Mouse (Mus musculus): ENCODE measurements around the gene C77080. TPM values are rescaled to one million over a fixed set of nuclear protein-coding genes. Genes with fewer than 3 reads are reported as not detected.

The C77080 gene
- polyA plus RNA-seq, 1 experiment from 2014 or later = 7.2 TPM

DNA sequence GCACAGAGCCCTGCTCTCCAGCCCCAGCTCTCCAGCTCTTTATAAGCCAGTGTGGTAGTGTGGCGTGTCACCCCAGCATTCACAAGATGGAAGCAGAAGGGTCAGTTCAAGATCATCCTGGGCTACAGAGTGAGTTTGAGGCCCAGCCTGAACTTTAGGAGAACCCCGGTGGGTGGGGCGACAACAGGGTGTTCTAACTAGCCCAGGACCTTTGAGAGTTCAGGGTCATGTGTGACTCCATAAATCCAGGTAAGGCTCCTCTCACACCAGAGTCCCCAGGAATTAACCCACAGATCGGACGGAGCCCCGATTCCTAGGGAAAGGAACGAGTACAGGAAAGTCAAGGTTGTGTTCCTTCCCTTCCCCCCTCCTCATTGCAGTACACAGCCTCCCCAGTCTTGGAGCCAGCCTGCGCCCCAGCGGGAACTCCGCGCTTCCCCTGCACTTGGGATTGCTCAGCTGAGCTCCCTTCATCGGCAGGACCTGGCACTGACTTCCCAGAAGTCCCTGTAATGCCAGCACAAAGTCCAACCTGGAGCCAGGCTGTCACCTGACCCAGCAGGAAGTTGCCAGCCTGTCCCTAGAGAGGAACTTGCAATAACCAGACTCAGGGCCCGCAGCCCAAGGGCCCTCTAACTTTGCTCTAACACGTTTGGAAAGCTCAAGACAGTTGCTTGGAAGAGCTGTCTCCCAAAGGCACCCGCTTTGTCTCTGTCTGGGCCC, 10.3 kb downstream of the C77080 start:
- Histone ChIP-seq H3K4me1 (replicated peaks; ENCODE audit: control insufficient read depth, insufficient read depth, low read length) (peaks cover 12% of the 10 kb centered on the region; the same call in 1 of the 2 replicates), H3K9ac (ENCODE audit: low read length) (no peak overlapping the region), H3K4me3 (ENCODE audit: low read depth, low read length) (no peak overlapping the region), H3K9me3 (ENCODE audit: control insufficient read depth, low read length) (no peaks in the 10 kb centered on the region), H3K36me3 (ENCODE audit: control insufficient read depth, insufficient read depth, low read length) (no peaks in the 10 kb centered on the region), H3K4me2 (ENCODE audit: low read length) (peak overlapping the region; percentile 30), H3K27me3 (replicated peaks; ENCODE audit: control insufficient read depth, insufficient read depth, low read length) (peaks cover 31% of the 10 kb centered on the region), H3K27ac (ENCODE audit: low read depth) (peak overlapping the region; percentile 81)
- 30% methylated on average over 15 of the region's 15 CpGs for WGBS
- ATAC-seq (replicated peaks; ENCODE audit: low FRiP score, low TSS enrichment, low read depth) = peak; percentile 82
- peak; percentile 77 for DNase-seq (ENCODE audit: low spot score)

DNA sequence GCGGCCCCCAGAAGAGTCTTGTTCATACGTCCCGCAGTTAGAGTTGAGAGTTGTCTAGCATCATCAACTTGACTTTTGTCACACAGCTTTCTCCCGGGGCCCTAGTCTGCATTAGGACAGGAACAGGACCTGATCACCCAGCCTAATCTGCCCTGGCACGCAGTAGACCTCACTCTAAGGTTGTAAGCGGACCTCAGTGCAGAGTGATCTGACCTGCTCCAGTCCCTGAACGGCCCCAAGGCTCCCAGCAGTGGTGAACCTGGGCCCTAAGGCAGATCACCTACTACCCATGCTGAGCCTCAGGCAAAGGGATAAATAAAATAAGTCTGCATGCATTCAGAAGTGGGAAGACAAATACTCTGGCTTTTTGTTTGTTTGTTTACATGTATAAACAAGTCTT, 11.9 kb downstream of the C77080 start:
- Histone ChIP-seq H3K27me3 (replicated peaks; ENCODE audit: control insufficient read depth, insufficient read depth, low read length) (peaks cover 36% of the 10 kb centered on the region), H3K36me3 (ENCODE audit: control insufficient read depth, insufficient read depth, low read length) (no peaks in the 10 kb centered on the region), H3K4me3 (ENCODE audit: low read depth, low read length) (no peak overlapping the region), H3K4me2 (ENCODE audit: low read length) (no peak overlapping the region), H3K9me3 (ENCODE audit: control insufficient read depth, low read length) (no peaks in the 10 kb centered on the region), H3K4me1 (replicated peaks; ENCODE audit: control insufficient read depth, insufficient read depth, low read length) (peaks cover 12% of the 10 kb centered on the region; the same call in 1 of the 2 replicates), H3K27ac (ENCODE audit: low read depth) (no peak overlapping the region), H3K9ac (ENCODE audit: low read length) (no peak overlapping the region)
- DNase-seq (ENCODE audit: low spot score) = no peak
- WGBS = 44% methylated on average over 7 of the region's 7 CpGs
- no peak for ATAC-seq (replicated peaks; ENCODE audit: low FRiP score, low TSS enrichment, low read depth)

DNA sequence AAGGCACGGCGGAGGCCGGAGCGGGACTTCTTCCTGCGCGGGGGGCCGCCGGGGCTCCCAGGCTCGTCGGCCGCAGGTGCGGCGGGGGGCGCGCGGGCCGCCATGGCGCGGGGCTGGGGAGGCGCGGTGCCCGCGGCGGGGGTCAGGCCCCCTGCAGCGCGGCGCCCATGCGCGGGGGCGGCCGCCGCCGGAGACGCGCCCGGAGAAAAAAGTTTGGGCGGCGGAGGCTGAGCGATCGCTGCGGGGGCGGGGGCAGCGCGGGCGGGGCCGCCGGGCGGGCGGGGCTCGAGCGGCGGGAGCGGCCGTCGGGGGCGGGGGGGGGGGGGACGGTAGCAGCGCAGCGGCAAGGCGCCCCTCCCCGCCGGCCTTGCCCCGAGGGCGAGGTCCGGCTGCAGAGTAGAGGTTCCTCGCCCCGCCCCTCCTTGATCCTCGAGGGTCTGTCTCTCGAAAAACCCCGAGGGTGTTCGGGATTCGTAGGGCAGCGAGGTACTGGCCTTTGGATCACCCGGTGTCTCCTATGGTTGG, 12.9 kb downstream of the C77080 start:
- DNase-seq (ENCODE audit: low spot score) = no peak
- WGBS = under 1% methylated on average over 42 of the region's 74 CpGs
- no peaks in the 10 kb centered on the region for H3K9me3 ChIP-seq (ENCODE audit: control insufficient read depth, low read length)
- H3K27ac ChIP-seq (ENCODE audit: low read depth) = peak overlapping the region; percentile 59
- no peak for ATAC-seq (replicated peaks; ENCODE audit: low FRiP score, low TSS enrichment, low read depth)
- H3K27me3 ChIP-seq (replicated peaks; ENCODE audit: control insufficient read depth, insufficient read depth, low read length) = peaks cover 36% of the 10 kb centered on the region
- peak overlapping the region; percentile 66 for H3K4me3 ChIP-seq (ENCODE audit: low read depth, low read length)
- H3K36me3 ChIP-seq (ENCODE audit: control insufficient read depth, insufficient read depth, low read length) = no peaks in the 10 kb centered on the region
- H3K4me2 ChIP-seq (ENCODE audit: low read length) = peak overlapping the region; percentile 88
- H3K4me1 ChIP-seq (replicated peaks; ENCODE audit: control insufficient read depth, insufficient read depth, low read length) = peaks cover 12% of the 10 kb centered on the region; the same call in 1 of the 2 replicates
- peak overlapping the region; percentile 60 for H3K9ac ChIP-seq (ENCODE audit: low read length)

DNA sequence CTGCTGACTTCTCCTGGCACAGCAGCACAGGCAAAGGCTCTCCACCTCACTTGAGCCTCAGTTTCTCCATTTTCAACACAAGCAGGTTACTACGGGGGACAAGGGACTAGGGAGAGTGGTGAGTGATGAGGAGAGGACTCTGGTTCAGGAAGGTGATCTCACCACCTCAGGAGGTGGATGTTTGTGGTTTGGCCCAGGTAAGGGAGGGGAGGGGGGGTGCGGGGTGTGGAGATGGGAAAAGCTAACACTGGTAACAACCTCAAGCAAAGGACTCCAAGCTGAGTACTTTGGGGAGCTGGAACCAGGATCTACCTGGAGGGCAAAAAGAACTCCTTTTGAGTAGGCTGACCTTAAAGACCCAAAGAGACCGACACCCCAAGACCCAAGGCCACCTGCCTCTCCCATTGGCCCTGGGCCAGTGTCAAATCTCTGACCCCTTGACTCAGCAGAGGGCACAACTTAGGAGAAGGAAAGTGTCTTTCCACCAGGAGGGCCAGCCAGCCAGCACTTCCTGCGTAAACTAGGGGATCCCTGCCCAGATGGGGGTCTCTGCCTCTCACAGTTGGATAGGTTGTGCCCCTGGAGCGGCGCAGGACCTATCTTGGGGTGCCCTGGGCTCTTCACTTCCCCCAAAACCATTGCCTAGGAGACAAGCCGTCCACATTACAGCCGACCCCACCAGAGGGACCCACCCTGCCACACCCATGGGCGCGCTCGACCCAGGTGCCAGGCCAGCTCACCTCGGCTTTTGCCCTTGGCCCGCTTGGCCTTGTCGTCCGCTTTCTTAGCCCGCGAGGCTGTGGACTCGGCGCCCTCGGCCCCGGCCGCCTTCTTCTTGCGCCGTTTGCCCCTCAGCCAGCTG, 13.6 kb downstream of the C77080 start:
- Histone ChIP-seq H3K9ac (ENCODE audit: low read length) (peak overlapping the region; percentile 60), H3K4me2 (ENCODE audit: low read length) (peak overlapping the region; percentile 88), H3K27ac (ENCODE audit: low read depth) (peak overlapping the region; percentile 59), H3K4me3 (ENCODE audit: low read depth, low read length) (peak overlapping the region; percentile 66), H3K4me1 (replicated peaks; ENCODE audit: control insufficient read depth, insufficient read depth, low read length) (peaks cover 12% of the 10 kb centered on the region), H3K36me3 (ENCODE audit: control insufficient read depth, insufficient read depth, low read length) (no peaks in the 10 kb centered on the region), H3K27me3 (replicated peaks; ENCODE audit: control insufficient read depth, insufficient read depth, low read length) (peaks cover 36% of the 10 kb centered on the region), H3K9me3 (ENCODE audit: control insufficient read depth, low read length) (no peaks in the 10 kb centered on the region)
- DNase-seq (ENCODE audit: low spot score) (no peak), ATAC-seq (replicated peaks; ENCODE audit: low FRiP score, low TSS enrichment, low read depth) (no peak)
- 10% methylated on average over 24 of the region's 24 CpGs for WGBS

DNA sequence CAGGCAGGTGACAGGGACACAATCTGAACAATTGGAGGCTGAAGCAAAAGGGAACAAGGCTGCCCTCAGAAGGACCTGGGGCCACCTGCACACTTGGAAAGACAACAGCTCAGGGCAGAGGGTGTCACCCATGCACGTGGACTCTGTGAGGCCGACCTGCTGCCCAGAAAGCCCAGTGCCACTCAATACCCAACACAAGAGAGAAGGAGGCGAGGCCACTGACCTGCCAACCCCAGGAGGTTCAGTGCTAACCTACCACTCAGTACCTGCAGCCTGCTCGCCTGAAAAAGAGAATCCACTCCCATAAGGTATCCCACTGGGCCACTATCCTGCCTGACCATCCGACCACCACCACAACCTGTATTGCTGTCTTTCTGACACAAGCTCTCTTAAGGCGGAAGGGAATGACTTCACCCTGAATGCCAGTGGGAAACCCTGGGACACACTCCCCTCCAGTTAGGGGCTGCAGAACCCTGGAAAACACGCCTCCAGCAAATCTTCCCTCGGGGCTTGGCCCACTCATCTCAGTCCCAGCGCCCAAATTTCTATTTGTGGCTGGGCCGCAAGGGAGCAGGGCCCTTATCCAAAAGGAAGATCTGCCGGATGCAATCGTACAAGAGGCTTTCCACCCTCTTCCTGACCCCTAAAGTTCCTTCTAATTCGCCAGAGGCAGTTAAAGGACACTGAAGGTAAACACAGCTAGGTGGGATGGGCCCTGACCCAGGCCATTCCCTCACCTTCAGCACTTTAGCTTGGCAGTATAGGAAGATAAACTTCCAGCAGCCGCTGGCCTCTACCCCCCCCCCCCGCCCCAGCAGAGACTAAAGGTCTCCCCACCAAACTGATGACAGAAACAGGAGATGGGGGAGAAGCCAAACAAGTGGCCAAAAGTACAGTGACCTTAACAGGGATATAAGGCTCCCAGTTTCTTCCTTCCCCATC, 14.6 kb downstream of the C77080 start:
- no peak for DNase-seq (ENCODE audit: low spot score)
- peak overlapping the region; percentile 66 for H3K4me3 ChIP-seq (ENCODE audit: low read depth, low read length)
- H3K27ac ChIP-seq (ENCODE audit: low read depth) = no peak overlapping the region
- H3K9me3 ChIP-seq (ENCODE audit: control insufficient read depth, low read length) = no peaks in the 10 kb centered on the region
- no peaks in the 10 kb centered on the region for H3K36me3 ChIP-seq (ENCODE audit: control insufficient read depth, insufficient read depth, low read length)
- WGBS = 31% methylated on average over 15 of the region's 15 CpGs
- H3K4me2 ChIP-seq (ENCODE audit: low read length) = peak overlapping the region; percentile 88
- peaks cover 16% of the 10 kb centered on the region for H3K4me1 ChIP-seq (replicated peaks; ENCODE audit: control insufficient read depth, insufficient read depth, low read length)
- no peak for ATAC-seq (replicated peaks; ENCODE audit: low FRiP score, low TSS enrichment, low read depth)
- no peak overlapping the region for H3K9ac ChIP-seq (ENCODE audit: low read length)
- peaks cover 36% of the 10 kb centered on the region for H3K27me3 ChIP-seq (replicated peaks; ENCODE audit: control insufficient read depth, insufficient read depth, low read length)

DNA sequence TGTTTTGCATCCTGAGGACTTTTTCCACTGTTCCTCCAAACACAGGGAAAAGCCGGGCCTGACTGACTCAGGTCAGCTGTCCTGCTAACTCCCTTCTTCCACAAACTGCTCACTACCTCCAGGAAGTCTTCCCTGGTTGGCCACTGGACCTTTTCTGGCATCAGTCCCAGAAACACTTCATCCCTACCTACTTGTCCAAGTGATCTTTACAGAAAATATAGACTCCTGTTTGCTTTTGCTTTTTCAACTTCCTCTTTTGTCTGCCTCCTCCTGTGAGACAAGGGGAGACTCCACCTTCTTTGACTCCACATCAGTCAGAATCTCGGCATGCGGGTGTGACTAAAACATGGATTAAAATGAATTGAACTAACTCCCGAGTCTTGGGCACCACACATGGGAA, 16.4 kb downstream of the C77080 start:
- no peaks in the 10 kb centered on the region for H3K36me3 ChIP-seq (ENCODE audit: control insufficient read depth, insufficient read depth, low read length)
- no peak overlapping the region for H3K9ac ChIP-seq (ENCODE audit: low read length)
- H3K4me2 ChIP-seq (ENCODE audit: low read length) = no peak overlapping the region
- no peak overlapping the region for H3K27ac ChIP-seq (ENCODE audit: low read depth)
- ATAC-seq (replicated peaks; ENCODE audit: low FRiP score, low TSS enrichment, low read depth) = no peak
- no peak for DNase-seq (ENCODE audit: low spot score)
- H3K4me1 ChIP-seq (replicated peaks; ENCODE audit: control insufficient read depth, insufficient read depth, low read length) = peaks cover 14% of the 10 kb centered on the region
- 60% methylated on average over 4 of the region's 4 CpGs for WGBS
- H3K27me3 ChIP-seq (replicated peaks; ENCODE audit: control insufficient read depth, insufficient read depth, low read length) = peaks cover 31% of the 10 kb centered on the region
- H3K4me3 ChIP-seq (ENCODE audit: low read depth, low read length) = no peak overlapping the region
- H3K9me3 ChIP-seq (ENCODE audit: control insufficient read depth, low read length) = no peaks in the 10 kb centered on the region

DNA sequence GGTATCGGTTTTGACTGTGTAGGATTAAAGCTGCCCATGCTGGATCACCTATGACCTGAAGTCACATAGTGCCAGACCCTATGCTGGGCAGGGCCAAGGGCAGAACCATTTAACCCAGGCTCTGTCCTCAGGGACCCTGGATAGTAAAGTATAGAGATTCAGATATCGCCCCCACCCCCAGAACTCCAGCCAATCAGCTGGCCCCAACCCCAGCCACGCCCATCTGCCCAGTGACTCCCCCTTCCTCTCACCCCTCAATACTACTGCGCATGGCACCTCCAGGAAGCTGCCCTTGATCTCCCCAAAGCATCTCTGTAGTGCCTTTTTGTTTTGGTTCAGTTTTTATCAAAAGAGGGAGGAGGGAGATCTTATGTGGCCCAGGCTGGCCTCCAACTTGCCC, 18.4 kb downstream of the C77080 start:
- H3K4me2 ChIP-seq (ENCODE audit: low read length) = no peak overlapping the region
- peaks cover 11% of the 10 kb centered on the region for H3K4me1 ChIP-seq (replicated peaks; ENCODE audit: control insufficient read depth, insufficient read depth, low read length)
- no peak overlapping the region for H3K9ac ChIP-seq (ENCODE audit: low read length)
- WGBS = 34% methylated on average over 4 of the region's 4 CpGs
- no peak overlapping the region for H3K4me3 ChIP-seq (ENCODE audit: low read depth, low read length)
- H3K9me3 ChIP-seq (ENCODE audit: control insufficient read depth, low read length) = no peaks in the 10 kb centered on the region
- H3K36me3 ChIP-seq (ENCODE audit: control insufficient read depth, insufficient read depth, low read length) = no peaks in the 10 kb centered on the region
- ATAC-seq (replicated peaks; ENCODE audit: low FRiP score, low TSS enrichment, low read depth) (no peak), DNase-seq (ENCODE audit: low spot score) (no peak)
- H3K27me3 ChIP-seq (replicated peaks; ENCODE audit: control insufficient read depth, insufficient read depth, low read length) = peaks cover 18% of the 10 kb centered on the region
- no peak overlapping the region; the same call in 1 of the 2 replicates for H3K27ac ChIP-seq (ENCODE audit: low read depth)

DNA sequence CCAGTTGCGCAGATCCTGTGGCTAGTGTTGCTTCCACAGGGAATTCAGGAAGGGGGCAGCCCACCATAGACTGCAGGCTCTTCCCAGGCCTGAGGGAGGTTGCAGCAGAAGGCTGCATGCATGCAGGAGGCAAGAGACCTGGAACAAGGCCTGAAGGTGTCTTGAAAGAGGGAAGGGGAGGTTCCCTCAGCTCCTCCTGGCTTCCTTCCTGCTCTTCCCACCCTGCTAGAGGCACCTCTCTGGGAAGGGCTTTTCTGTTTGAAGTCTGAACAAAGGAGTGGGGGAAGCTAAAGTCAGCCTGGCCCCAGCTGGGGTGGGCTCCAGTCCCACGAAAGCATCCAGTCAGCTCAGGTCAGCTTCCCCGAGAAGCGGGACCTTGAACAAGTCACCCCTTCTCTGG, 18.9 kb downstream of the C77080 start:
- Histone ChIP-seq H3K27me3 (replicated peaks; ENCODE audit: control insufficient read depth, insufficient read depth, low read length) (peaks cover 13% of the 10 kb centered on the region; the same call in 1 of the 2 replicates), H3K9ac (ENCODE audit: low read length) (no peak overlapping the region), H3K4me3 (ENCODE audit: low read depth, low read length) (no peak overlapping the region), H3K36me3 (ENCODE audit: control insufficient read depth, insufficient read depth, low read length) (no peaks in the 10 kb centered on the region), H3K4me1 (replicated peaks; ENCODE audit: control insufficient read depth, insufficient read depth, low read length) (peaks cover 14% of the 10 kb centered on the region), H3K27ac (ENCODE audit: low read depth) (peak overlapping the region; percentile 0; the same call in 1 of the 2 replicates), H3K4me2 (ENCODE audit: low read length) (no peak overlapping the region), H3K9me3 (ENCODE audit: control insufficient read depth, low read length) (no peaks in the 10 kb centered on the region)
- WGBS = 42% methylated on average over 4 of the region's 4 CpGs
- no peak for ATAC-seq (replicated peaks; ENCODE audit: low FRiP score, low TSS enrichment, low read depth)
- DNase-seq (ENCODE audit: low spot score) = no peak
